Mouse (Mus musculus) left cerebral cortex, postnatal 10 days (tissue): ENCODE results near the gene Tigar. TPM values are rescaled to one million over a fixed set of nuclear protein-coding genes. Genes with fewer than 3 reads are reported as not detected.

ENCODE experiments used
- total RNA-seq, 2 experiments: library from RNA; stranded (reverse); gene quantifications; 2 replicates each; pipeline ENCODE4 v1.2.3; 2021

The Tigar gene
- total RNA-seq, 2 experiments from 2014 or later: 20.7 to 24.1 TPM

Other genes with a start within 250 kb of the Tigar start
- under 1 TPM in 1 of 2 experiments, not detected in 1; 0.15 TPM for gene Dyrk4, start 187.7 kb downstream of the Tigar start, total RNA-seq
- gene Rad51ap1, start 170.0 kb downstream of the Tigar start, total RNA-seq: 1 to 10 TPM; 4.1 to 4.9 TPM
- 10 to 100 TPM; 40.0 to 44.8 TPM for gene D6Wsu163e, start 169.6 kb downstream of the Tigar start, total RNA-seq
- not detected for gene Fgf6, start 94.0 kb downstream of the Tigar start, total RNA-seq
- gene Fgf23, start 36.7 kb downstream of the Tigar start, total RNA-seq: under 1 TPM; 0.36 to 0.51 TPM
- gene Ccnd2, start 42.6 kb upstream of the Tigar start, total RNA-seq: 100 to 1,000 TPM; 104 to 130 TPM